Mouse (Mus musculus): ENCODE data around the gene Bdnf.

Bdnf gene

DNA sequence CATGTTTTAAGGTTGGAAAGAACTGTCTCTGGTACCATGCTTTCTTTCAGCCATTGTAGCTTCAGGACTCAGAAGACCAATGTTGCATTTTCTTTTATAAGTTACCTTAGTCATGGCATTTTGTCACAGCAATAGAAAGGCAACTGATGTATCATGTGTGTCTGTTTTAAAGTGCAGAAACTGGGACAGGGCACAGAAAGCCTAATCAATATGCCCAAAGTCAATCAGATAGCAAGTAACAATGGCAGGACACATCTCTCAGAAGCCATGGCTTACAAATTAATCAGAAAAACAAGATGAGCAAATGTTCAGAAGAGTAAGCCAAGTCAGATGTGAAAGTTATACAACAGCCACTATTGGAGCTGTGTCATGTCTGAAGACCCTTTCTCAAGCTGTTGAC is 73.9 kb downstream of the Bdnf start:
- ChIA-PET POLR2A (no interaction called here), CTCF (no interaction called here)

DNA sequence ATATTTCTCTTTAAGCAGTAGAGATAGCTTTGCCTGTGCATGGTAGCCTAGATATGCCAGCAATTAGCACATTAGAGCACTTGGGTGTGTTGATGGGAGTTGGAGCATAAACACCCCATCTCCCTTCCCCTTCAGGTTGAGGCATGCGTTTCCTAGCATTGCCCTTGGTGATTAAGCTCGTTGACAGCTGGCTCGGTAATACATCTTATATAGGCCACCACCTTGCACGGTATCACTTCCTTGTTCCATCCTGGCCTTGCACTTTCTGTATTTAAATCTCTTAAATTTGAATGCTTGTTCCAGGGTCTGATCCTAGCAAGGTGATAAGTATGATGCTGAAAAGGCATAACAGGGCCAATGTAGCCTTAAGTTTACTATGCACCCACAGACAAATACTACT is 74.3 kb downstream of the Bdnf start:
- CTCF ChIA-PET = no interaction called here

DNA sequence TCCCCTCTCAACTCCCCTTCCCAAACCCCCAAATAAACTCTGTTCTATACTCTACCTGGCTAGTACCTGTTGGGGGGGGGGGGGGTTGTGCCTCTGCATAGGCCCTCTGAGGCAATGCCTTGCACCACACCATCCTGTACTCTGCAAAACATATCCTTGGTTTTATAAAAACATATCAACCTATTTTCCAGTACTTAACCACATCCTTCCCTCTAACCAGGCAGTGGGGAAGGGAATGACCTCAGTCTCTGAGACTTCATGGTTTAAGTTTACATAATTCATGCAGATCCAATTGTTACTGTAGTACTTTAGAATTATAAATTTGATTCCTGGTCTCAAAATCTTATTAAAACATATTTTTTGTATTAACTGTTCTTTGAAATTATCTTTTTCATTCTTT is 75.5 kb downstream of the Bdnf start:
- ChIA-PET CTCF (no interaction called here), POLR2A (no interaction called here)

More for the DNA sequence above, 74.3 kb downstream of the Bdnf start:
- POLR2A ChIA-PET = no interaction called here

- ChIA-PET CTCF (no interaction called here), POLR2A (no interaction called here)
Observed at GRCm38 (mm10) chr2:109750484-109750883, 76.0 kb downstream of the Bdnf start.

DNA sequence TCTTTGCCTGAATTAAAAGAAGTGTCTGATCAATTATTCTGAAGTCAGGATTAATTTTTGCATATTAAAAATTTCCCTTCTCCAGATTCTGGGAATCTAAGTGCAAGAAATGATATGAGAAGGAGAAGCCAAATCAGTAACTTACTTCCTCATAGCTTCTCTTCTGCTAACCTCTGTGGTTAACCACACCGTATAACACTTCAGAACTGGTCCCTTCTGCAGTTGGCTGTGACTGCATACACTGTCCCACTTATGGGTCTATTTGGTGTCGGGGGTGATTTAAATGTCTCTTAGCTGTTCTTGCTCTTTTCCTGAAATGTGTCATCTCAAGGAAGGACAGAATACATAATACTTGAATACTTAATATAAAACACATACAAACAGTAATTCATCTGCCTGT is 81.8 kb downstream of the Bdnf start:
- CTCF ChIA-PET = no interaction called here
- POLR2A ChIA-PET = no interaction called here

DNA sequence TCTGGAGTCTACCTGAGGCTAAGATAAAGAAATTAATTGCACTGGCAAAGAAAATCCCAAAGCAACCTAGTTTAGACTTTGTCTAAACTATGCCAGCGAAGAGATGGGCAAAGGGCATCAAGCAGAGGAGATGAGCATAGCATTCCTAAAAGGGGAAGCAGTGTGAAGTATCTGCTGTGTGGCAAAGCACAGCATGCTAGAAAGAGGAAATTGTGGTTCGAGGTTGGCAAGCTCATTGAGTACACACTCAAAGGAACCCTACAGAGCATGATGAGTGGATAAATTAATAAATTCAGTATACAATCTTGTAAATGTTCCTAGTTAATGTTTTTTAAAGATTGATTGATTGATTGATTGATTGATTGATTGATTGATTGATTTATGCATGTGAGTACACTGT is 92.3 kb downstream of the Bdnf start:
- POLR2A ChIA-PET = no interaction called here

DNA sequence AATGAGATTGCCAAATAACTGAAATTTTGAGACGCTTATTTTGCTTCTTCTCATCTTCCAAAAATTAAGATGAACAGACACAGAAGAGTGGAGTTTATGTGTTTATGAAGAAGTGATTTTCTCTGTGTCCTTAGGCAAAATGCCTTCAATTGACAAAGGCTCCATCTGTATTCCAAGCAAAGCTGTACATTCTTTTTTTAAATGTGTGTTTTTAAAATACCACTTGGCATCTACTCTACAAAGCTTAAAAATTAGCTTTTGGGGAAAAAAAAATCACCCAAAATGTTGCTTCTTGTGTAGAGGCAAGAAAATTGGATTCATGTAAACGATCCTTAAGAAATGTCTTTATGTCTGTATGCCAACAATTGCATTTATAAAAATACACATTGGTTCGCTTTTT is 94.3 kb downstream of the Bdnf start:
- ChIA-PET POLR2A (no interaction called here), CTCF (no interaction called here)

More for the DNA sequence above, 92.3 kb downstream of the Bdnf start:
- CTCF ChIA-PET = no interaction called here

- CTCF ChIA-PET = no interaction called here
- POLR2A ChIA-PET = no interaction called here
Observed at GRCm38 (mm10) chr2:109776374-109776773, 101.9 kb downstream of the Bdnf start.
